In the genomic region with DNA sequence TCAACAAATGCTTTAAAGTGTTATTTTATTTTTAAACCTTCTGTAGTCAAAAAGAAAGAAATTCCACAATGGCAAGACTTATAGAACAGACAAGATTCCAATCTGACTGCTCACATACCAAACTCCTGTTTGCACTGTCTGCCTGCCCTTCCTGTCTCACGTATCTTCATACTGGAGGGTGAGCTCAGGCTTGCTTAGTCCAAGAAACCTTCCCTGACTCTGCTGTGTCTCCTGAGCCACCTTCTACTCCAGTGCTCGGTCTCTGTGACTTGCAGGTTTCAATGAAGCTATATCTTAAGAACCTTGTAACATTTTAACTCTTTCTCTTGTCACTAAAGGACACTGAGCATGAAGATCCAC, we compare ENCODE assay signal across 16 mouse cellular contexts.
DNase-seq lines count a peak whose midpoint lies in the region; ATAC-seq and TF ChIP-seq lines count a peak whose summit lies in the region.
"Had no signal": no experiment of that assay in that cellular context is flagged by ENCODE, and none has a peak within 500 bp of the region (broad histone marks: within the 10 kb centered on the region; RNA-seq: fewer than 3 reads in every experiment).

No protein-coding gene starts in this region.

- H3K9ac ChIP-seq in forebrain, postnatal 0 days, result no peak overlapping the region
- H3K9ac ChIP-seq in kidney, embryonic 16.5 days (replicated peaks; ENCODE audit: low read length), result no peak overlapping the region
- H3K9ac ChIP-seq: liver, embryonic 13.5 days had no signal

- ATAC-seq in forebrain, postnatal 0 days, result no peak
- ATAC-seq in kidney, embryonic 16.5 days (ENCODE audit: low FRiP score, low TSS enrichment), result no peak
- no peak for ATAC-seq in CD4-positive, CD25-positive, alpha-beta regulatory T cell, adult 4 months

- no peak overlapping the region for H3K4me2 ChIP-seq in forebrain, postnatal 0 days (ENCODE audit: low read depth)
- H3K4me2 ChIP-seq in kidney, embryonic 16.5 days (replicated peaks; ENCODE audit: low read depth, low read length), result no peak overlapping the region
- H3K4me2 ChIP-seq: liver, embryonic 13.5 days had no signal

- WGBS in forebrain, postnatal 0 days, result 83% methylated on average over 2 of the region's 2 CpGs
- WGBS in forebrain, embryonic 10.5 days, result 88% methylated on average over 2 of the region's 2 CpGs
- WGBS in kidney, embryonic 16.5 days, result 60% methylated on average over 2 of the region's 2 CpGs
- 63% methylated on average over 2 of the region's 2 CpGs for WGBS in small intestine, adult 2 months

- peak overlapping the region; percentile 15; the same call in 1 of the 2 replicates for H3K27ac ChIP-seq in forebrain, postnatal 0 days (ENCODE audit: low read depth, low read length)
- H3K27ac ChIP-seq in forebrain, embryonic 10.5 days, result no peak overlapping the region
- peak overlapping the region; percentile 63 for H3K27ac ChIP-seq in kidney, embryonic 16.5 days (ENCODE audit: low read length)
- peak overlapping the region; percentile 34; the same call in 1 of the 2 replicates for H3K27ac ChIP-seq in small intestine, adult 2 months (ENCODE audit: insufficient read depth, low read depth, low read length)

- no peak overlapping the region for H3K4me3 ChIP-seq in forebrain, postnatal 0 days (ENCODE audit: low read depth, low read length)
- H3K4me3 ChIP-seq in forebrain, embryonic 10.5 days, result no peak overlapping the region
- no peak overlapping the region for H3K4me3 ChIP-seq in kidney, embryonic 16.5 days (ENCODE audit: low read length)
- H3K4me3 ChIP-seq in small intestine, adult 2 months (ENCODE audit: low read depth, low read length), result no peak overlapping the region
- H3K4me3 ChIP-seq: erythroblast, embryonic 14.5 days; liver, embryonic 13.5 days had no signal

- no peaks in the 10 kb centered on the region for H3K4me1 ChIP-seq in forebrain, postnatal 0 days (ENCODE audit: insufficient read depth)
- H3K4me1 ChIP-seq in forebrain, embryonic 10.5 days, result no peaks in the 10 kb centered on the region
- peaks cover 13% of the 10 kb centered on the region for H3K4me1 ChIP-seq in kidney, embryonic 16.5 days (ENCODE audit: insufficient read depth, low read length)
- no peaks in the 10 kb centered on the region for H3K4me1 ChIP-seq in small intestine, adult 2 months (ENCODE audit: control insufficient read depth, insufficient read depth, insufficient read length, low read length)
- H3K4me1 ChIP-seq: liver, embryonic 13.5 days had no signal

- H3K9me3 ChIP-seq in forebrain, postnatal 0 days (ENCODE audit: low read length), result no peaks in the 10 kb centered on the region
- no peaks in the 10 kb centered on the region for H3K9me3 ChIP-seq in forebrain, embryonic 10.5 days
- H3K9me3 ChIP-seq in kidney, embryonic 16.5 days (ENCODE audit: low read length), result peaks cover 4% of the 10 kb centered on the region; the same call in 1 of the 2 replicates
- H3K9me3 ChIP-seq: liver, embryonic 13.5 days had no signal

- H3K27me3 ChIP-seq in forebrain, postnatal 0 days (ENCODE audit: insufficient read depth, low read length), result no peaks in the 10 kb centered on the region
- no peaks in the 10 kb centered on the region for H3K27me3 ChIP-seq in forebrain, embryonic 10.5 days (ENCODE audit: poor library complexity, severe bottlenecking)
- H3K27me3 ChIP-seq in kidney, embryonic 16.5 days (ENCODE audit: insufficient read depth, low read length), result no peaks in the 10 kb centered on the region
- no peaks in the 10 kb centered on the region for H3K27me3 ChIP-seq in small intestine, adult 2 months (ENCODE audit: control insufficient read depth, insufficient read depth, low read length)
- H3K27me3 ChIP-seq: liver, embryonic 13.5 days had no signal

- no peak for TF ChIP-seq POLR2A in small intestine, adult 2 months (IDR thresholded peaks at IDR 0.05; ENCODE audit: low read depth, low read length)

- DNase-seq in forebrain, postnatal 0 days, result no peak
- DNase-seq in forebrain, embryonic 10.5 days (ENCODE audit: extremely low spot score, low spot score), result no peak
- DNase-seq in kidney, adult 18-20 months, result no peak
- peak; percentile 33 for DNase-seq in Muller cell, postnatal 12 days (ENCODE audit: inconsistent ontology term)
- no peak for DNase-seq in urinary bladder, adult 2 months (ENCODE audit: low spot score)
- DNase-seq: adrenal gland, adult 8-10 months; cerebellum, adult 2 months; gastrocnemius, postnatal 25 days; kidney, adult 11 months; liver, embryonic 13.5 days; retina, postnatal 1 day; thymus, adult 18-20 months had no signal

- no peak for TF ChIP-seq CTCF in forebrain, postnatal 0 days (IDR thresholded peaks at IDR 0.05; ENCODE audit: low read depth)
- TF ChIP-seq CTCF in small intestine, adult 2 months (IDR thresholded peaks at IDR 0.05; ENCODE audit: extremely low read depth, insufficient read length, insufficient replicate concordance, low read depth, low read length), result no peak

- peaks cover 7% of the 10 kb centered on the region; the same call in 1 of the 2 replicates for H3K36me3 ChIP-seq in forebrain, postnatal 0 days (ENCODE audit: insufficient read depth)
- H3K36me3 ChIP-seq in forebrain, embryonic 10.5 days (replicated peaks), result peaks cover 28% of the 10 kb centered on the region
- peaks cover 13% of the 10 kb centered on the region for H3K36me3 ChIP-seq in kidney, embryonic 16.5 days (ENCODE audit: insufficient read depth, low read length)
- peaks cover 4% of the 10 kb centered on the region for H3K36me3 ChIP-seq in small intestine, adult 2 months (ENCODE audit: control insufficient read depth, insufficient read depth, low read length)
